Mouse (Mus musculus): ENCODE results near the gene Gabrp.
A peak's percentile ranks its signal among the peaks of the same experiment; 100 is the strongest.

The Gabrp gene

GRCm38 (mm10) chr11:33513376-33513991 is 65.3 kb downstream of the Gabrp start, which contains the start of gene Ranbp17:
Gene Ranbp17 (minus strand): TSS chr11:33513746.
- DNase-seq: peak; percentile 64

GRCm38 (mm10) chr11:33512854-33513375 is 65.8 kb downstream of the Gabrp start:
- no peak for DNase-seq

- no peak for DNase-seq
Measured at GRCm38 (mm10) chr11:33509401-33509800, 69.4 kb downstream of the Gabrp start.
